Mouse (Mus musculus) liver, embryonic 14 days (tissue): ENCODE results near the gene Lce1a2. TPM values are rescaled to one million over a fixed set of nuclear protein-coding genes. Genes with fewer than 3 reads are reported as not detected.

Experiments
- polyA plus RNA-seq: library from polyadenylated mRNA; depleted of rRNA; stranded (reverse); fragments of >200 nt; gene quantifications from 2 replicates; pipeline ENCODE4 v1.2.3, GENCODE M21; 2012; rRNA removed

Gene Lce1a2
- not detected in 2 replicates for polyA plus RNA-seq

GRCm38 (mm10) chr3:92670215-92670614, at the start of gene Lce1a2:
Gene Lce1a2 (minus strand): TSS chr3:92670315.

GRCm38 (mm10) chr3:92708974-92709373, 38.9 kb upstream of the Lce1a2 start, which contains the start of gene Lce1e:
Gene Lce1e (minus strand): TSS chr3:92709074.

GRCm38 (mm10) chr3:92687110-92687509, 17.0 kb upstream of the Lce1a2 start, which contains the start of gene Lce1d:
Gene Lce1d (minus strand): TSS chr3:92687210.

GRCm38 (mm10) chr3:92678947-92679346, 8.8 kb upstream of the Lce1a2 start, which contains the start of gene Lce1c:
Gene Lce1c (plus strand): TSS chr3:92679247.

GRCm38 (mm10) chr3:92656826-92657225, 13.3 kb downstream of the Lce1a2 start, which contains the start of gene Lce1b:
Gene Lce1b (minus strand): TSS chr3:92656926.

GRCm38 (mm10) chr3:92648207-92648606, 21.9 kb downstream of the Lce1a2 start, which contains the start of gene Lce1a1:
Gene Lce1a1 (minus strand): TSS chr3:92648307.

GRCm38 (mm10) chr3:92621560-92621959, 48.6 kb downstream of the Lce1a2 start, which contains the start of gene Lce6a:
Gene Lce6a (minus strand): TSS chr3:92621660.

Other genes starting within 250 kb of the Lce1a2 start
- gene Gm9774, start 240.9 kb downstream of the Lce1a2 start, polyA plus RNA-seq, result 3.4 and 4.3 TPM in 2 replicates
- gene Sprr2k, start 237.7 kb downstream of the Lce1a2 start, polyA plus RNA-seq, result 0.05 TPM in 1 of 2 replicates, not detected in the other
- gene Sprr1b, start 231.5 kb downstream of the Lce1a2 start, polyA plus RNA-seq, result not detected in 2 replicates
- not detected in 2 replicates for gene Sprr3, start 211.6 kb downstream of the Lce1a2 start, polyA plus RNA-seq
- gene Sprr1a, start 184.4 kb downstream of the Lce1a2 start, polyA plus RNA-seq, result 0.06 TPM in 1 of 2 replicates, not detected in the other
- not detected in 2 replicates for gene Sprr4, start 169.8 kb downstream of the Lce1a2 start, polyA plus RNA-seq
- not detected in 2 replicates for gene 2310046K23Rik, start 135.8 kb downstream of the Lce1a2 start, polyA plus RNA-seq
- 0.03 TPM in 2 replicates for gene Ivl, start 96.6 kb downstream of the Lce1a2 start, polyA plus RNA-seq
- gene Smcp, start 81.3 kb downstream of the Lce1a2 start, polyA plus RNA-seq, result 0.03 TPM in 1 of 2 replicates, not detected in the other
- not detected in 2 replicates for gene 2210017I01Rik, start 62.8 kb downstream of the Lce1a2 start, polyA plus RNA-seq
- gene Lce6a, start 48.7 kb downstream of the Lce1a2 start, polyA plus RNA-seq, result not detected in 2 replicates
- not detected in 2 replicates for gene Lce1a1, start 22.0 kb downstream of the Lce1a2 start, polyA plus RNA-seq
- not detected in 2 replicates for gene Lce1b, start 13.4 kb downstream of the Lce1a2 start, polyA plus RNA-seq
- gene Lce1c, start 8.9 kb upstream of the Lce1a2 start, polyA plus RNA-seq, result not detected in 2 replicates
- gene Lce1d, start 16.9 kb upstream of the Lce1a2 start, polyA plus RNA-seq, result not detected in 2 replicates
- gene Lce1e, start 38.8 kb upstream of the Lce1a2 start, polyA plus RNA-seq, result not detected in 2 replicates
- gene Lce1f, start 50.0 kb upstream of the Lce1a2 start, polyA plus RNA-seq, result not detected in 2 replicates
- gene Gm38119, start 68.8 kb upstream of the Lce1a2 start, polyA plus RNA-seq, result not detected in 2 replicates
- gene Lce1g, start 82.0 kb upstream of the Lce1a2 start, polyA plus RNA-seq, result not detected in 2 replicates
- not detected in 2 replicates for gene Lce1h, start 94.8 kb upstream of the Lce1a2 start, polyA plus RNA-seq
- gene Lce1i, start 108.6 kb upstream of the Lce1a2 start, polyA plus RNA-seq, result not detected in 2 replicates
- not detected in 2 replicates for gene Lce1j, start 120.2 kb upstream of the Lce1a2 start, polyA plus RNA-seq
- not detected in 2 replicates for gene Lce1k, start 137.6 kb upstream of the Lce1a2 start, polyA plus RNA-seq
- gene Kprp, start 156.9 kb upstream of the Lce1a2 start, polyA plus RNA-seq, result not detected in 2 replicates
- gene Lce1l, start 181.0 kb upstream of the Lce1a2 start, polyA plus RNA-seq, result not detected in 2 replicates
- gene 2310050C09Rik, start 199.9 kb upstream of the Lce1a2 start, polyA plus RNA-seq, result not detected in 2 replicates